Mouse (Mus musculus) lung, postnatal 10 days (tissue): ENCODE measurements around the gene Crebrf.
A peak's percentile ranks its signal among the peaks of the same experiment; 100 is the strongest.

Experiments
- DNase-seq: peaks from one replicate; pipeline ENCODE4 v3.0.0; 2021

The Crebrf gene

GRCm38 (mm10) chr17:26715271-26715758 lies at the start of gene Crebrf:
Gene Crebrf (plus strand): TSS chr17:26715650.
- peak; percentile 100 for DNase-seq

- no peak for DNase-seq
Measured at GRCm38 (mm10) chr17:26671268-26671667, 44.2 kb upstream of the Crebrf start.

- DNase-seq: no peak
Measured at GRCm38 (mm10) chr17:26675845-26676244, 39.6 kb upstream of the Crebrf start.

- peak; percentile 94 for DNase-seq
Measured at GRCm38 (mm10) chr17:26676252-26676615, 39.2 kb upstream of the Crebrf start.

GRCm38 (mm10) chr17:26676616-26677376 lies 38.7 kb upstream of the Crebrf start:
- DNase-seq: peak; percentile 89

- DNase-seq: no peak
Measured at GRCm38 (mm10) chr17:26677711-26678637, 37.5 kb upstream of the Crebrf start.

GRCm38 (mm10) chr17:26681276-26681675 lies 34.2 kb upstream of the Crebrf start:
- no peak for DNase-seq

GRCm38 (mm10) chr17:26686334-26687000 lies 29.0 kb upstream of the Crebrf start:
- DNase-seq: no peak

- no peak for DNase-seq
Measured at GRCm38 (mm10) chr17:26688795-26689735, 26.4 kb upstream of the Crebrf start.

GRCm38 (mm10) chr17:26689810-26690209 lies 25.6 kb upstream of the Crebrf start:
- no peak for DNase-seq

- DNase-seq: no peak
Measured at GRCm38 (mm10) chr17:26690236-26690635, 25.2 kb upstream of the Crebrf start.

GRCm38 (mm10) chr17:26691110-26691509 lies 24.3 kb upstream of the Crebrf start:
- peak; percentile 18 for DNase-seq

GRCm38 (mm10) chr17:26693424-26693823 lies 22.0 kb upstream of the Crebrf start:
- DNase-seq: no peak

GRCm38 (mm10) chr17:26694171-26694570 lies 21.3 kb upstream of the Crebrf start:
- no peak for DNase-seq

- no peak for DNase-seq
Measured at GRCm38 (mm10) chr17:26695193-26695592, 20.3 kb upstream of the Crebrf start.

GRCm38 (mm10) chr17:26698846-26699245 lies 16.6 kb upstream of the Crebrf start:
- no peak for DNase-seq

GRCm38 (mm10) chr17:26699819-26700616 lies 15.4 kb upstream of the Crebrf start:
- peak; percentile 80 for DNase-seq

GRCm38 (mm10) chr17:26701565-26701964 lies 13.9 kb upstream of the Crebrf start:
- DNase-seq: no peak

GRCm38 (mm10) chr17:26702621-26703020 lies 12.8 kb upstream of the Crebrf start:
- DNase-seq: no peak

GRCm38 (mm10) chr17:26703671-26704070 lies 11.8 kb upstream of the Crebrf start:
- DNase-seq: no peak
